Mouse (Mus musculus) left cerebral cortex, adult 2 months (tissue): ENCODE data around the gene Gabrb2. TPM values are rescaled to one million over a fixed set of nuclear protein-coding genes. Genes with fewer than 3 reads are reported as not detected.

Experiments used
- DNase-seq, 2 experiments: peaks; one replicate each; pipeline ENCODE4 v3.0.0; 2021 to 2022; ENCODE audit warnings: low spot score in 2 of 2, mixed read lengths in 1 of 2; ENCODE audit errors: extremely low spot score in 1 of 2
- H3K27ac ChIP-seq: fragments of 200-600 bp; 2 replicates; pipeline ENCODE4 v1.8.1; 2022
- H3K4me3 ChIP-seq: fragments of 200-600 bp; 2 replicates; pipeline ENCODE4 v1.8.1; 2022
- CTCF ChIP-seq: fragments of 200-600 bp; IDR thresholded peaks from 2 replicates; pipeline ENCODE4 v1.8.1; 2022; ENCODE audit warnings: antibody characterized with exemption, mild to moderate bottlenecking, moderate library complexity
- intact Hi-C: fragments of 180-260 bp; cut with DNase I; formaldehyde crosslinking; loops from one replicate; pipeline ENCODE4 v1.15.1; 2025
- total RNA-seq, 2 experiments: library from RNA; stranded (reverse); gene quantifications; 2 replicates each; pipeline ENCODE4 v1.2.3; 2021

Gabrb2 gene
- total RNA-seq, 2 experiments from 2014 or later = 185 to 192 TPM

DNA sequence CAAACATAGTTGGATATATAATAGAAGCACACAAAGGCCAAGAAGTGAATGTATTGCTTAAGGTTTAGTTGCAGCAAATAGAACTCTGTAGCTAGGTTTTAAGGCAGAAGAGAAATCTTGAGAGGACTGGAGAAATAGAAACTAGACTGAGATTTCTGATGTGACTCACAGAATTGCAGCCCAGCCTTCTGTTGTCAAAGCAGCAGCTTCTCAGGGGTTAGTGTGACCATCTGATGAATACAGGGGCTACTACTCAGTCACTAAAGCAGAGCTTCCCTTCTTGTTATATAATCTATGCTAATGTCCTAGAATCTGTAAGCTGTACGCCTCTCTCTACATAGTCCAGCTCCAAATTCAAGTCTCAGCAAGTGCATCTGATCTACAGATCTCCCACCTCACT, 116.3 kb downstream of the Gabrb2 start:
- H3K27ac ChIP-seq = peak overlapping the region; percentile 83
- DNase-seq = no peak
- H3K4me3 ChIP-seq = no peak overlapping the region
- intact Hi-C loops = loop anchor here (5.0 kb wide), 1 partner anchor 36 kb away; no protein-coding TSS in a partner anchor
- no peak for TF ChIP-seq CTCF

DNA sequence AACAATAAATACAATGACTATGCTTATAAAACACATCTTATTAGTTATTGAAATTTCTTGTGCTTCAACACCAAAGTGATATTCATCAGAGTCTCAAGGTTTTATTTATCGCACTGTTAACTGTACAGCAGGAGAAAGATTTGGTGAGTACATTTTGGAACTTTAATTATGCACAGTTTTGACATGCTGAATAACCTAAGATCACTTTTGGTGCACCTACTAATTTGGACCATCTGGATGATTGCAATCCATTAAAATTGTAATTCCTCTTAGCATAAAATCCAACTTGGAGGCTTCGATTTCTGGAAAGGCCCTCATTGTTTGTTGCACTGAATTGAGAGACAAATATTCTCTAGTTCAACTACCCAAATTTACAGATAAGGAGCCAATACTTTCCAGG, 123.3 kb downstream of the Gabrb2 start:
- no peak for DNase-seq
- intact Hi-C loops = no loop called here
- TF ChIP-seq CTCF = no peak
- Histone ChIP-seq H3K4me3 (no peak overlapping the region), H3K27ac (no peak overlapping the region)

DNA sequence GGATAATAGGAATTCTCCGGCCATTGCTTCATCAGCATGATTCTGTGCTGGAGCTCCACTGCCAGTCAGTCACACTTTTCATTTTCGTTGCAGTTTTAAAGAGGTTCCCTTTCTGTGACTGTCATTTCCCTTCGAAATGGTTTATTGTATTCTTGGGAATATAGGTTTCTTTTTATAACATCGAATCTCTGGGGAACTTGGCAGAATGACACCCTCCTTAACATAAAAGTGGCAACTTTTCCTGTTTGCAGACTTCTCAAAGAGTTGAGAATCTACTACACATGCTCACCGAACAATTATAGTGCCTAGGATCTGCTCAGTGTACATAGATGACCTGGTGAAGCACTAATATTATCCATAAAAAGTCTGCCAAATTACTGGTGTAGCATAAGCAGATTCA, 146.5 kb downstream of the Gabrb2 start:
- H3K27ac ChIP-seq = peak overlapping the region; percentile 47; the same call in 1 of the 2 replicates
- TF ChIP-seq CTCF = no peak
- no peak for DNase-seq
- no peak overlapping the region for H3K4me3 ChIP-seq
- intact Hi-C loops = no loop called here

DNA sequence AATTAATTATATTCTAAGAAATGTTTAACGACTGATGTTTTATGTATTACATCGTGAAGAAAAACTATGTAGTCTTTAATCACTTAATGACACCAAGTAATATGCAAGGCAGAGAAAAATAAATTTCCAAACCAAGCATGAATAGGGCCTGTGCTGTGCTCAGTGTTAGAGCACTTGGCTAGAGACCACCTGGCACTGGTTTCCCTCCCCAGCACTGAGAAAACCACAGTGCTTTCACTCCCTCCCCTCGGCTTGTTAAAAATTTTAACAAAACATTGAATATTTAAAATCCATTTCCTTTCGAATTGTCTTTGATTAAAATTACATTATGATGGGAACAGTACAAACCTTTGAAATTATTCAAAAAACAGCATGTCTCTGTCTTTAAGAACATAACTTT, 151.9 kb downstream of the Gabrb2 start:
- Histone ChIP-seq H3K27ac (peak overlapping the region; percentile 51), H3K4me3 (no peak overlapping the region)
- intact Hi-C loops = loop anchor here (5.0 kb wide), 1 partner anchor 34 kb away; no protein-coding TSS in a partner anchor
- DNase-seq = no peak
- TF ChIP-seq CTCF = no peak

DNA sequence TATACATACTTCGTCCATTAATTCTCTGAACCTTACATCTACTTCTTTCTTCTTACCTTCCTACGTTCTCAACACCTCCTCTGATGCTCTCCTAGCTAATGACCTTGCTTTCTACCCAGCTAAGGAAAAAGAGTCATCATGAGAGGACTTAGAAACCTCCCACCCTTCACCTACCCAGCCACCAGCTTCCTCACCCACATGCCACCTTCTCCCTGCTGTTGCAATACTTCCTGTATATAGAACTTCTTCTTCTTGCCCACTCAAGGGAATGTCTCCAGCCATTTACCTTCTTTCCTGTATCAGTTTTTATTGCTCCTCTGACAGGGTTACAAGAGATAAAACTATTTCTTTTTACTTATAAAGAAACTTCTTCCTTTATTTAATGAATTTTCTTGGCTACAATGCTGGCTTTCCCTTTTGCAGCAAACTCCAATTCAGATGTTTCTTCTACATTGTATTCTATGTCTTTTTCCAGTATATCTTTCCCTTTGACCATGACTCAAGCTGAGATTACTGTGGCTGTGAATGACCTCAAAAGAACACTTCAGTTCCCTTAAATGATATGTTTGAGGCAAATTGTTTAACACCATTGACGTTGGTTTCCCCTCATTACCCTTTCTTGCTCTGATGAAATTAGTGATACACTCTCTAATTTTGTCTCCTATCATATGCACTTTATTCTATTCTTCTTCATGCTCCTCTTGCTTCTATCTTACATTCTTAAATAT, 155.8 kb downstream of the Gabrb2 start:
- intact Hi-C loops = no loop called here
- no peak for DNase-seq
- no peak for TF ChIP-seq CTCF
- no peak overlapping the region for H3K4me3 ChIP-seq
- peak overlapping the region; percentile 72 for H3K27ac ChIP-seq

DNA sequence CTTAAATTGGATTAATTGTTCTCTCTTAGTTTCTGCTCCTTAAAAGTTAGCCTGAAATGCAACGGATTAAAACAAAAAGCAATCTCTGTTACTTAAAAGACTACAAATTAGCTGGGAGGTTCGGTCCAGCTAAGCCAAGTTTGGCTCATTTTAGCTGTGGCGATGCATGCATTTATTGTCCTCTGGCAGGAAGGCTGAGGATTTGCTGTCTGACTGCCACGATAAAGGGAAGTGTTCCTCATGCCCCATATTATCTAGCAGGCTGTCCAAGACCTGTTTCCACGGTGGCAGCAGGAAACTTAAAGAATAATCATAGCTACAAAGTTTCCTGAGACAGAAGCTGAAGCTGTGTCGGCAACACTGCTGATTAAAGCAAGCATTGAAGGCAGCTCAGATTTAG, 160.2 kb downstream of the Gabrb2 start:
- DNase-seq = no peak
- no peak for TF ChIP-seq CTCF
- intact Hi-C loops = no loop called here
- Histone ChIP-seq H3K4me3 (no peak overlapping the region), H3K27ac (peak overlapping the region; percentile 76)

DNA sequence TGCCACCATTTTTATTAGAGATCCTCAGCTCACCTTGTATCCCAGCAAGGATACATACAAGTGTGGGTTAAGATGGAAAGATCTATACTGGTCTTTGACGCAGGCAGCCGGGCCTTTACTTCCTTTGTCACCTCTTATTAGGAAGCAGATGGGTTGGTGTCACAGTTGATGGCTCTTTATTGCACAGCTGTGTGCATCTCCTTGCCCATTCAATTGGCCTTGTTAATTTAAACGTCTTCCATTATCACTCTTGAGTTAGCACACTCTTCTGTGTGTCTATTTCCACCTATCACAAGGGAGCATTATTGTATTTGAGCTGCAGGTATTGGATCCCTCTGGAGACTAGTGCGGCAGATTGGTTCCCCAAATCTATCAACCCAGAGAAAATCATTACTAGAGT, 161.6 kb downstream of the Gabrb2 start:
- peak overlapping the region; percentile 76; the same call in 1 of the 2 replicates for H3K27ac ChIP-seq
- intact Hi-C loops = no loop called here
- H3K4me3 ChIP-seq = no peak overlapping the region
- no peak for DNase-seq
- TF ChIP-seq CTCF = no peak

DNA sequence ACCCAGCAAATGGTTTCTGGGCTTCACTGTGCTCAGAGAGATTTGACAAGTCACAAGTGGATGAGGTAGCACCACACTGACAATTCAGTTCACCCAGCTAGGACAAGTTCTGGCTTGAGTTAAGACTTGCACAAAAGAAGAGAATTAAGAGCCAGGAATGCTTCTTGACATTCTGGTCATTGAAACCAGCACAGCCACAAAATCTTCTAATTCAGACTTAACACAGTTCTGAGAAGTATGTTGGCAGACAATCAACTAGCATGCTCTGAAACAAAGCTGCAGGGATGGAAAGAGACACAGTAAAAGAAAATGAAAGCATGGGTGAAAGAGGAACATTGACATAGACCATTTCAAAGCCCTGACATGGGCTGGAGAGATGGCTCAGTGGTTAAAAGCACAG, 162.2 kb downstream of the Gabrb2 start:
- Histone ChIP-seq H3K27ac (no peak overlapping the region; the same call in 1 of the 2 replicates), H3K4me3 (no peak overlapping the region)
- intact Hi-C loops = no loop called here
- DNase-seq = no peak
- TF ChIP-seq CTCF = no peak

DNA sequence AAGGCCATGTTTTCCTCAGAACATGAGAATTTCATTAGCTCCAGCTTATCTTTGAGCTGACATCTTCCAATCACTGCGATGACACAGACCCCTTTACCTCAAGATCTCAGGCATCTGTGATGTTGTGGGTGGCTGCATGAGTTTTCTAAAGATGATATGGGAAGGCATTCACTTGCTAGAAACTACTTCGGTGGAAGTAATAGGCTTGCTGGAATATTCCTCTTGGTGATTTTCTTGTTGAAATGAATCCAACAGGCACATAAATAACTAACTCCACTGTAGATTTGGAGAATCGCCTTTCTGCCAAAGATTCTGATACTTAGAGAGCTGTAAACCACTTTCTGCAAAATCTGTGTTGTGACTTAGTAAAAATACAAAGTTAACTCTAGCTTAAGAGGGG, 172.9 kb downstream of the Gabrb2 start:
- Histone ChIP-seq H3K4me3 (no peak overlapping the region), H3K27ac (peak overlapping the region; percentile 61)
- intact Hi-C loops = no loop called here
- DNase-seq = no peak
- no peak for TF ChIP-seq CTCF

DNA sequence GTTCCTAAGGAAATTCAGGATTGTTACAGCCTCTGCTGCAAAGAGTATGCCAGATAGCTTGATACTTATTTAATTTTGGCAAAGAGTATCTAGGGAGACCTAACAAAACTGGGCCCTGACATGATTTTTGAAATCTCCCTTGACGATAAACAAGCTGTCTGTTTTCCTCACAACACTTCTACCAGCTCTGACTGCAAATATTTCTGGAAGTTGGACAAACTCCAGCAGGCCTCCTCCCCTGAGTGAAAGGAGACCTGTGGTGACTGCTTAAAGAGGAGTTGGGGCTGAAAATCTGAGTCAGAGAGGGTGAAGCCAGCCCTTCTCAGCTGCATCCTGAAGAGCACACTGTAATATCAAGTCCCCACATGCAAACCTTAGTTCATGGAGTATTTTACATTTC, 186.7 kb downstream of the Gabrb2 start:
- TF ChIP-seq CTCF = no peak
- Histone ChIP-seq H3K4me3 (no peak overlapping the region), H3K27ac (peak overlapping the region; percentile 51)
- peak in 1 of 2 experiments; percentile 24 for DNase-seq
- intact Hi-C loops = loop anchor here (5.0 kb wide), 3 partner anchors 79 to 1824 kb away; no protein-coding TSS in a partner anchor

DNA sequence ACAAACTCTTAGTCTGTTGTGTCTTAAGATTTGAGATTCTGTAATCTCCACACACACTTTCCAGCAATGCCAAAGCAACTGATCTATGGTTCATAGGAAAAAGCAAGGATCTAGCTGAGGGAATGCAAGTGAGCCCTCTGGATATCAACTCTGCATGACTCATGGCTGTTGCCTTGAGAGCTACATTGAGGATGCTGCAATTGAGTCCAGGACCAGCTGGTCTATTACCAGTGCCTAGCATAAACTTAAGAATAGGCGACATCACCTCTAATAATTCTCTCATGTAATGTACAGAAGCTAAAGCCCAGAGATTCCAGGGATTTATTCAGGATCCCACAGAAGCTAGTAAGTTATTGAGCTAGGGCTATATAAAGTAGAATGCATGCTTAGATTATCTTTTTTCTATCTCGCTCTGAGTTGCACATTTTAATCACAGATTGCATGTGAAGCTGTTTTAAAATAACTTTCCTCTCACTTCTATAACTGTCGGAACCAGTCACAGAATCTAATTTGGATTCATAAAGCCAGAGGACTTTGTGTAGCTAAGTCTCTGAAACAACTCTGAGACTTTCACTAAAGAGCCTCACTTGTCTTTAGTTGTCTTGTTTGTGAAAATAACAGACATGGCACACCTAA, 189.7 kb downstream of the Gabrb2 start:
- TF ChIP-seq CTCF = no peak
- intact Hi-C loops = loop anchor here (5.0 kb wide), 3 partner anchors 82 to 1827 kb away; no protein-coding TSS in a partner anchor
- DNase-seq = no peak
- Histone ChIP-seq H3K27ac (peak overlapping the region; percentile 54), H3K4me3 (no peak overlapping the region)

DNA sequence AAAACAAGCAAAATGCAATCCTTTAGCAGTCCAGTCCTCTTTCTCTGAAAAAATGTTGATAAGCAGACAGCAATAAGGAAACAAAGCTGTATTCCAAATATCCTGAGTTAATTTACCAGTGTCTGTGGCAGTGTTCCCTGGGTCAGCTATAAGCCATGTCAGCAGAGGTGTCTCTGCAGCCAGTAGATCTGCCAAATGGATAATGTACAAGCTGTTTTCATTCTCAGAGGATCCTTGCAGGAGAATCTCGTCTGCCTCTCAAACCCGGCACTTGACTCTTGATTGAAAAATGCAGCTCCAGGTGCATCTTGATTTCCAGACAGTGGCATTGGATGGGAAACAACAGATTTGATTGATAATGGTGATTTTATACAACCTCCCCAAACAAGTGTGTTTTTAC, 198.6 kb downstream of the Gabrb2 start:
- Histone ChIP-seq H3K4me3 (no peak overlapping the region), H3K27ac (peak overlapping the region; percentile 47)
- TF ChIP-seq CTCF = no peak
- intact Hi-C loops = loop anchor here (10.0 kb wide), 1 partner anchor 477 kb away; no protein-coding TSS in a partner anchor
- no peak for DNase-seq
